Mouse (Mus musculus) midbrain, embryonic 14.5 days (tissue): ENCODE results near the gene Phospho1. TPM values are rescaled to one million over a fixed set of nuclear protein-coding genes. Genes with fewer than 3 reads are reported as not detected.

Source experiments
- ATAC-seq: fragments of 200-750 bp; cut with Nextera tagmentation; 2 replicates; pipeline ENCODE4 v1.8.0; 2017; ENCODE audit warnings: moderate number of reproducible peaks, moderate library complexity; ENCODE audit not compliant: low FRiP score, low TSS enrichment
- DNase-seq: peaks from one replicate; pipeline ENCODE4 v3.0.0-alpha.2; 2015
- H3K27ac ChIP-seq: fragments of 300-500 bp; sonication (generic); replicated peaks from 2 replicates; pipeline ENCODE4 v1.5.1; 2014; ENCODE audit warnings: mild to moderate bottlenecking, low read depth, low read length, moderate library complexity
- H3K27me3 ChIP-seq: fragments of 300-500 bp; sonication (generic); 2 replicates; pipeline ENCODE4 v1.6.1; 2014; ENCODE audit warnings: low read length, control low read depth, mixed read lengths; ENCODE audit not compliant: control insufficient read depth, insufficient read depth
- H3K36me3 ChIP-seq: fragments of 300-500 bp; sonication (generic); 2 replicates; pipeline ENCODE4 v1.6.1; 2014; ENCODE audit warnings: low read length, control low read depth; ENCODE audit not compliant: control insufficient read depth, insufficient read depth
- H3K4me1 ChIP-seq: fragments of 300-500 bp; sonication (generic); 2 replicates; pipeline ENCODE4 v1.6.1; 2014; ENCODE audit warnings: mild to moderate bottlenecking, antibody characterized with exemption, low read length, control low read depth; ENCODE audit not compliant: control insufficient read depth, insufficient read depth
- H3K4me2 ChIP-seq: fragments of 300-500 bp; sonication (generic); 2 replicates; pipeline ENCODE4 v1.6.1; 2014; ENCODE audit warnings: mild to moderate bottlenecking, low read length, moderate library complexity
- H3K4me3 ChIP-seq: fragments of 300-500 bp; sonication (generic); replicated peaks from 2 replicates; pipeline ENCODE4 v1.5.1; 2014; ENCODE audit warnings: low read depth, low read length
- H3K9ac ChIP-seq: fragments of 300-500 bp; sonication (generic); replicated peaks from 2 replicates; pipeline ENCODE4 v1.6.1; 2014; ENCODE audit warnings: mild to moderate bottlenecking, low read length, moderate library complexity
- H3K9me3 ChIP-seq: fragments of 300-500 bp; sonication (generic); 2 replicates; pipeline ENCODE4 v1.6.1; 2016; ENCODE audit warnings: low read length, control low read depth, mixed read lengths; ENCODE audit not compliant: control insufficient read depth
- WGBS: fragments of 180-500 bp; shearing (Covaris S2); extraction: QIAGEN DNeasy Blood & Tissue Kit; methylation state at CpG from one replicate; pipeline ENCODE4 v1.1.7; 2014; 5-methylcytosine and 5-hydroxymethylcytosine counted together
- polyA plus RNA-seq: library from polyadenylated mRNA; unstranded; fragments of >200 nt; fragmentation: Nextera tagmentation; extraction: Ambion mirVana; gene quantifications from 2 replicates; pipeline ENCODE4 v1.2.1, GENCODE M21; 2014

The Phospho1 gene
- polyA plus RNA-seq, 1 experiment from 2014 or later: 0.33 TPM

- no peaks in the 10 kb centered on the region for H3K9me3 ChIP-seq
- H3K36me3 ChIP-seq: no peaks in the 10 kb centered on the region
- H3K4me1 ChIP-seq: peaks cover 9% of the 10 kb centered on the region
- peaks cover 71% of the 10 kb centered on the region for H3K27me3 ChIP-seq
- no peak overlapping the region for H3K9ac ChIP-seq
- WGBS: 7% methylated on average over 21 of the region's 22 CpGs
- no peak for ATAC-seq
- no peak overlapping the region for H3K4me3 ChIP-seq
- no peak overlapping the region for H3K4me2 ChIP-seq
- H3K27ac ChIP-seq: no peak overlapping the region
- peak; percentile 26 for DNase-seq
Measured at GRCm38 (mm10) chr11:95834143-95834667, 9.9 kb downstream of the Phospho1 start.

GRCm38 (mm10) chr11:95834742-95835710, 10.7 kb downstream of the Phospho1 start:
- DNase-seq: no peak
- ATAC-seq: no peak
- Histone ChIP-seq H3K4me3 (no peak overlapping the region), H3K4me2 (no peak overlapping the region), H3K36me3 (no peaks in the 10 kb centered on the region), H3K9ac (no peak overlapping the region), H3K4me1 (peaks cover 9% of the 10 kb centered on the region), H3K27ac (no peak overlapping the region), H3K9me3 (no peaks in the 10 kb centered on the region), H3K27me3 (peaks cover 63% of the 10 kb centered on the region)
- WGBS: 22% methylated on average over 15 of the region's 15 CpGs

GRCm38 (mm10) chr11:95835832-95836231, 11.5 kb downstream of the Phospho1 start:
- Histone ChIP-seq H3K9ac (no peak overlapping the region), H3K9me3 (no peaks in the 10 kb centered on the region), H3K4me3 (no peak overlapping the region), H3K27ac (no peak overlapping the region), H3K4me2 (no peak overlapping the region), H3K36me3 (no peaks in the 10 kb centered on the region), H3K27me3 (peaks cover 55% of the 10 kb centered on the region), H3K4me1 (peaks cover under 1% of the 10 kb centered on the region)
- ATAC-seq (no peak), DNase-seq (no peak)
- WGBS: 48% methylated on average over 6 of the region's 6 CpGs

- Histone ChIP-seq H3K4me1 (no peaks in the 10 kb centered on the region), H3K36me3 (no peaks in the 10 kb centered on the region), H3K9me3 (no peaks in the 10 kb centered on the region), H3K9ac (no peak overlapping the region), H3K4me2 (no peak overlapping the region), H3K27me3 (peaks cover 49% of the 10 kb centered on the region), H3K27ac (no peak overlapping the region), H3K4me3 (no peak overlapping the region)
- DNase-seq: no peak
- 79% methylated on average over 6 of the region's 6 CpGs for WGBS
- ATAC-seq: no peak
Measured at GRCm38 (mm10) chr11:95836433-95836832, 12.1 kb downstream of the Phospho1 start.

- ATAC-seq (no peak), DNase-seq (peak; percentile 64)
- Histone ChIP-seq H3K4me2 (no peak within 1 kb of the TSS), H3K9ac (no peak within 1 kb of the TSS), H3K4me3 (no peak within 1 kb of the TSS), H3K27ac (no peak within 1 kb of the TSS), H3K9me3 (no peaks in the 10 kb centered on the region), H3K4me1 (0 out of 2 replicates have a peak, but pooled peaks cover 1% of the 10 kb centered on the region), H3K36me3 (no peaks in the 10 kb centered on the region), H3K27me3 (peaks cover 43% of the 10 kb centered on the region)
- WGBS: 76% methylated on average over 10 of the region's 10 CpGs
Measured at GRCm38 (mm10) chr11:95837059-95837458, 12.8 kb downstream of the Phospho1 start, which contains the start of gene Gngt2. Gene Gngt2 (plus strand): TSS chr11:95837216.

GRCm38 (mm10) chr11:95838598-95838997, 14.3 kb downstream of the Phospho1 start:
- H3K4me2 ChIP-seq: no peak overlapping the region
- H3K9ac ChIP-seq: no peak overlapping the region
- no peak overlapping the region for H3K4me3 ChIP-seq
- peaks cover 28% of the 10 kb centered on the region for H3K27me3 ChIP-seq
- DNase-seq (no peak), ATAC-seq (no peak)
- 86% methylated on average over 4 of the region's 4 CpGs for WGBS
- no peaks in the 10 kb centered on the region for H3K9me3 ChIP-seq
- no peaks in the 10 kb centered on the region for H3K36me3 ChIP-seq
- H3K27ac ChIP-seq: no peak overlapping the region
- 0 out of 2 replicates have a peak, but pooled peaks cover 4% of the 10 kb centered on the region for H3K4me1 ChIP-seq

GRCm38 (mm10) chr11:95838999-95839868, 14.9 kb downstream of the Phospho1 start:
- no peaks in the 10 kb centered on the region for H3K36me3 ChIP-seq
- ATAC-seq (no peak), DNase-seq (no peak)
- H3K4me3 ChIP-seq: no peak overlapping the region
- H3K27me3 ChIP-seq: peaks cover 21% of the 10 kb centered on the region
- H3K4me1 ChIP-seq: 0 out of 2 replicates have a peak, but pooled peaks cover 4% of the 10 kb centered on the region
- no peaks in the 10 kb centered on the region for H3K9me3 ChIP-seq
- no peak overlapping the region for H3K27ac ChIP-seq
- no peak overlapping the region for H3K9ac ChIP-seq
- no peak overlapping the region for H3K4me2 ChIP-seq
- 72% methylated on average over 8 of the region's 8 CpGs for WGBS

- 0 out of 2 replicates have a peak, but pooled peaks cover 5% of the 10 kb centered on the region for H3K27me3 ChIP-seq
- WGBS: 82% methylated on average over 5 of the region's 5 CpGs
- no peaks in the 10 kb centered on the region for H3K9me3 ChIP-seq
- H3K27ac ChIP-seq: no peak overlapping the region
- H3K36me3 ChIP-seq: no peaks in the 10 kb centered on the region
- no peak for DNase-seq
- no peak overlapping the region for H3K4me2 ChIP-seq
- H3K4me1 ChIP-seq: 0 out of 2 replicates have a peak, but pooled peaks cover 4% of the 10 kb centered on the region
- no peak overlapping the region for H3K4me3 ChIP-seq
- ATAC-seq: no peak
- no peak overlapping the region for H3K9ac ChIP-seq
Measured at GRCm38 (mm10) chr11:95840694-95841497, 16.6 kb downstream of the Phospho1 start.
